Mouse (Mus musculus) left cerebral cortex, adult 2 months (tissue): ENCODE results near the gene Plrg1. TPM values are rescaled to one million over a fixed set of nuclear protein-coding genes. Genes with fewer than 3 reads are reported as not detected.

ENCODE experiments used
- DNase-seq, 2 experiments: peaks; one replicate each; pipeline ENCODE4 v3.0.0; 2021 to 2022; ENCODE audit warnings: low spot score in 2 of 2, mixed read lengths in 1 of 2; ENCODE audit errors: extremely low spot score in 1 of 2
- H3K27ac ChIP-seq: fragments of 200-600 bp; 2 replicates; pipeline ENCODE4 v1.8.1; 2022
- H3K4me3 ChIP-seq: fragments of 200-600 bp; 2 replicates; pipeline ENCODE4 v1.8.1; 2022
- CTCF ChIP-seq: fragments of 200-600 bp; IDR thresholded peaks from 2 replicates; pipeline ENCODE4 v1.8.1; 2022; ENCODE audit warnings: antibody characterized with exemption, mild to moderate bottlenecking, moderate library complexity
- intact Hi-C: fragments of 180-260 bp; cut with DNase I; formaldehyde crosslinking; loops from one replicate; pipeline ENCODE4 v1.15.1; 2025
- total RNA-seq, 2 experiments: library from RNA; stranded (reverse); gene quantifications; 2 replicates each; pipeline ENCODE4 v1.2.3; 2021

Plrg1 gene
- total RNA-seq, 2 experiments from 2014 or later: 39.4 to 42.4 TPM

DNA sequence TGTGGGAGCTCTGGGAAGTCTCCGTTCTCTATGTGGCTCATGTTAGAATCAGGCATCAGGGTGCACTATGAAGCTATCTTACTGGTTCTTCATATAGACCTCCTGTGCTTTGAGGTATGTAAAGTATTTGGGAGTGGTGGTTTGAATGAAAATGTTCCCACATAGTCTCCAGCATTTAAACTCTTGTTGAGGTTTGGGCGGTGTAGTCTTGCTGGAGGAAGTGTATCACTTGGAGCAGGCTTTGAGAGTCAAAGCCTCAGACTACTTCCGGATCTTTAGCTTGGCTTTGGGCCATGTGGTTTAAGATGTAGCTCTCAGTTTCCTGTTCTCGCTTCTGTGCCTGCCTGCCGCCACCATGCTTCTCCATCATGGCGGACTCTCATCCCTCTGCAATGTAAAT, 47.0 kb downstream of the Plrg1 start:
- TF ChIP-seq CTCF: no peak
- intact Hi-C loops: no loop called here

DNA sequence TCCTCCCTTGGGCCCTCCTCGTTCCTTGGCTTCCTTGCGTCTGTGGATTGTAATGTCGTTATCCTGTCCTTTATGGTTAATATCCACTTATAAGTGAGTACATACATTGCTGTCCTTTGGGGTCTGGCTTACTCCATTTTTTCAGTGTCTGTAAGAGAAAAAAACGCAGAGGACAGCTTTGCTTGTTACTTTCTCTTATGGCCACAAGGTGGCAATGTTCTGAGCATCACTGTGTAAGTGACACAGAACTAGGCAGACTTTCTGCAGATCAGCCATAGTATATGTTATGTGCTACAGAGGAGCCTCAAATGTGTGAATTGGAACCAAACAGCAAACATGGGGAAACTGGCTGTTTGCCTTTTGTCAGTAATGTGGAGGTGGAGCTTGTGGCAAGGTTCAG, 54.8 kb downstream of the Plrg1 start:
- intact Hi-C loops: loop anchor here (1.0 to 2.0 kb wide), 2 partner anchors 113 to 163 kb away; no protein-coding TSS in a partner anchor
- Histone ChIP-seq H3K4me3 (no peak overlapping the region), H3K27ac (no peak overlapping the region)
- DNase-seq: no peak
- TF ChIP-seq CTCF: peak; percentile 86

More for the DNA sequence above, 47.0 kb downstream of the Plrg1 start:
- Histone ChIP-seq H3K4me3 (no peak overlapping the region), H3K27ac (no peak overlapping the region)
- no peak for DNase-seq

DNA sequence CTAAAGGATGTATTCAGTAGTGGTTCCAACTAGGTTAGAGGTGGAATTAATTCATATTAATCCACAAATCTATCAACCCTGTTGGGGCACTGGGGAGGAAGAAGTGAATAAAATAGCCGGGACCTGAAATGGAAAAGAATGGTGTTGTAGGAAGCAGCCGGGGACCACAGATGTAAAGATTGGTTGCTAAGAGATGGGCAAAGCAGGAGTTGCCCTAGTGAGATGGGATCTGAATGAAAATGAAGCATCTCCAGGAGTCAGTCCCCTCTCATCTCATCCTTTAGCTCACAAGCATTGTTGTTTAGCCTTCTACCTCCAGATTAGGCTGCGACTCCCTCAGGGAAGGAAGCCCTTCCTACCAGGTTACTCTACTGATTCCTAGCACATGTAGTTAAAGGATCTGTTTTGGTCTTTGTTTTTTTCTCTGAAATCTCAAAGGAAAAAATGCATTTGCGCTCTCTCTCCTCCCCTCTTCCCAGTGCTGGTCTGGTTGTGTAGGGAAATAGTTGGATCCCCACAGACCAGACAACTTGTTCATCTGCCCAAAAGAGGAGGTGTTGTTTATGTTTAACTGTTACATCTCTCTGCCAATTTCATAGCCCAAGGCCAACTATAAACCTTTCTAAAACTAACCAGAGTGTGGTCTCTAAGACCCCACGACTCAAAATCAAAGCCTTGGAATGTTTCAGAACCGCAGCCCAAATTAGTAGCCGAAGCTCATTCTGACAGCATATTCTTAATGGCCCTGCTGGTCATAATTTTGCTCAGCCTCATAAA, 56.4 kb downstream of the Plrg1 start:
- H3K27ac ChIP-seq: no peak overlapping the region
- intact Hi-C loops: loop anchor here (2.0 kb wide), 1 partner anchor 111 kb away; no protein-coding TSS in a partner anchor
- no peak for DNase-seq
- no peak overlapping the region for H3K4me3 ChIP-seq
- TF ChIP-seq CTCF: no peak

DNA sequence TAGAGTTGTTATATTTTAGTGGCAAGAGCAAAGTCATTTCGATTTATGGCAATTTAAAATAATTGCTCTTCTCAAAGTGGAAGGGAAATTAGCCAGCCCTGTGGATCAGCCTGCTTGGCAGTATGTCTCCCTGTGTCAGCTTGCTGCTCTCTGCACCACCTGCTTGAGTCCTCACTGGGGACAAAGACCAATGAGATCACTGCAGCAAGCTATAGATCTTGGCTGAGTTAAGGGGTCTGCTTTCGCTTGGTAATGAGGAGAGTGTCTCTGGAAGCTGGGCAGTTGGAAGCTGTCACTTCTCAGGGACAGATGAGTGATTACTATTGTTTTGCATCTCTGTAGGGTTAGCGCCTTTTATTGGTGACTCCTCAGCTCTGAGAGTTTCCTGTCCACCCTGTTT, 57.5 kb downstream of the Plrg1 start:
- intact Hi-C loops: no loop called here
- Histone ChIP-seq H3K4me3 (no peak overlapping the region), H3K27ac (no peak overlapping the region)
- TF ChIP-seq CTCF: no peak
- DNase-seq: no peak

DNA sequence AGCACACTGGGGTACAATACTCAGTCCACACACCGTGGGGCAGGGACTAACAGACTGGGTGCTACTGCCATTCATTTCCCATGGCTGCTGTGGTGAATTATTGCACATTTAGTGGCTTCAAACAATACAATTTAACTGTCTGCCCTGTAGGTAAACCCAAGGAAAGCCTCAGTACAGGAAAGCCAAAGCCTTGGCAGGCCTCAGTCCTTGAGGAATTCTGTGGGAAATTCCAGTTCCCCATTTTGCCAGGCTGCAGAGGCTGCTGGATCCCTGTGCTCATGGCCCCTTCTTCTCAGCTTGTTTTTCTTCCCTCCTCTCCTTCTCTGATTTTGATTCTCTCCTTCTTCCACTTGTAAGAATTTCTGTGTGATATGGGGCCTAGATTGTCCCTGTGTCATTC, 59.6 kb downstream of the Plrg1 start:
- DNase-seq: no peak
- no peak for TF ChIP-seq CTCF
- Histone ChIP-seq H3K4me3 (no peak overlapping the region), H3K27ac (no peak overlapping the region)
- intact Hi-C loops: no loop called here

DNA sequence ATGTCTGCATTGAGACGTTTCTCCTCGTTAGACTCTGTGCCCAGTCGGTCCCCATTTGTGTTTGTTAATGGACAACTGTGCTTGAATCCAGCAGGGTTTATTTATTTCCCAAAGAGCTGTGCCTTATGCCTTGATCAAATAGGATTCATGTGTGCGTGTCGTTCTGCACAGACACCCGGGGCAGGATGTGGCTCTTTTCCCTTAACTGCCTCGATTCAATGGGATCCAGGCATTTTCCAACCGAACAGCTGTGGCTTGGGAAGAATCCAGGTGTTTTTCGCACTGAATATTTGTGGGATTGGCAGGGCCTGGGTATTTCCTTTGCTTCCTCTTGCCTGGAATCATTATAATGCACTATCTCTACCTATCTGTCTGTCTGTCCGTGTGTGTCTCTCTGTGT, 62.3 kb downstream of the Plrg1 start:
- intact Hi-C loops: no loop called here
- TF ChIP-seq CTCF: no peak
- DNase-seq: no peak
- H3K27ac ChIP-seq: no peak overlapping the region
- no peak overlapping the region for H3K4me3 ChIP-seq

Other genes with a start within 250 kb of the Plrg1 start
- gene Rbm46, start 179.0 kb upstream of the Plrg1 start, total RNA-seq: under 1 TPM; 0.25 to 0.47 TPM
- under 1 TPM in 1 of 2 experiments, not detected in 1; 0.11 TPM for gene Lrat, start 151.5 kb upstream of the Plrg1 start, total RNA-seq
- gene Fgg, start 47.8 kb upstream of the Plrg1 start, total RNA-seq: not detected
- gene Fga, start 29.4 kb upstream of the Plrg1 start, total RNA-seq: not detected
- not detected for gene Fgb, start 5.7 kb upstream of the Plrg1 start, total RNA-seq
- gene Dchs2, start 72.4 kb downstream of the Plrg1 start, total RNA-seq: 1 to 10 TPM; 2.6 to 4.2 TPM